ENCODE assay signal across 10 mouse cellular contexts in the genomic region with DNA sequence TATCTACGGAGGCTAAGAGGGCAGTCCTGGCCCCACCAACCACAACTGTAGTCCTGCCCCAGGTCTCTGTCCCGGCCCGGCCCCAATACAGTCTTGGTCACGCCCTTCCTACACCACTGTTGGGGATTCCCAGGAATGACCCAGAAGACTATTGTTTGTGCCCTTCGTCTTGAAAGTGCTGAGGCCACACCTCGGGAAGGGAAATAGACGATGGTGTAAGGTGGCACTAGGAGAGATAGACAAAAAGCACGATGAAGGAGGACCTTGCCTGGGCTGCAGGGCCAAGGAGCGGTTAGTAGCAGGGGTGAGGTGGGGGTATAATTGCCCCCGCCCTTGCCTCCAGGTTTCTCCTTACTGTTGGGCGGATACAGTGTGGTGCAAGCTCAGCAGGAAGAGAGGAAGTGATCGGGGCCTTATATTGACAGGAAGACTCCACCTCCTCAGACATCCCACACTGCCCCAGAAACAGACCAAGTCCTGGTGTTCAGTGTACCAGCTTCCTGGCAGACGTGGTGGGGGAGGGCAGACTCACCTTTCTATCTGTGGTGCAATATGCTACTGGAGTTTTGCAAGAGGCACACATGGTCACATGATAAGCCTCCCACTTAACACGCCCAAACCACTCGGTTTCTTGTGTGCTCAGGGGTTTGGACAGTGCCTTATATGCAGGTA. TPM values are rescaled to one million over a fixed set of nuclear protein-coding genes. Genes with fewer than 3 reads are reported as not detected.
DNase-seq lines count a peak whose midpoint lies in the region; ATAC-seq lines count a peak whose summit lies in the region.
"Had no signal": no experiment of that assay in that cellular context is flagged by ENCODE, and none has a peak within 500 bp of the region (broad histone marks: within the 10 kb centered on the region; RNA-seq: fewer than 3 reads in every experiment).

A gene (minus strand): TSS at position 501 of the 672 bp plus-strand sequence.

- H3K27me3 ChIP-seq in liver, embryonic 13.5 days = no peaks in the 10 kb centered on the region
- H3K27me3 ChIP-seq in hindbrain, embryonic 16.5 days (replicated peaks; ENCODE audit: control insufficient read depth, insufficient read depth, low read length) = no peaks in the 10 kb centered on the region

- no peak for DNase-seq in adrenal gland, postnatal 14 days
- no peak for DNase-seq in adrenal gland, postnatal 36 days
- DNase-seq in ZHBTc4 (ENCODE audit: low read depth, low spot score) = peak; percentile 86
- DNase-seq in liver, embryonic 13.5 days = peak; percentile 72
- peak; percentile 41 to 62 for DNase-seq in spleen, postnatal 36 days (ENCODE audit: low spot score in 2 of 2)
- no peak for DNase-seq in right cerebral cortex, postnatal 14 days
- no peak for DNase-seq in embryo, embryonic 11 days
- DNase-seq: gastrocnemius, postnatal 10 days had no signal

- no peaks in the 10 kb centered on the region for H3K9me3 ChIP-seq in liver, embryonic 13.5 days (replicated peaks)
- H3K9me3 ChIP-seq in hindbrain, embryonic 16.5 days (ENCODE audit: control insufficient read depth, low read length) = no peaks in the 10 kb centered on the region

- peak within 1 kb of the TSS; percentile 84 for H3K27ac ChIP-seq in liver, embryonic 13.5 days
- no peak within 1 kb of the TSS for H3K27ac ChIP-seq in hindbrain, embryonic 16.5 days (ENCODE audit: low read depth, low read length)

- H3K4me3 ChIP-seq in liver, embryonic 13.5 days (replicated peaks) = peak within 1 kb of the TSS; percentile 44
- H3K4me3 ChIP-seq in hindbrain, embryonic 16.5 days (ENCODE audit: low read length) = no peak within 1 kb of the TSS

- peaks cover 63% of the 10 kb centered on the region for H3K4me1 ChIP-seq in liver, embryonic 13.5 days (replicated peaks)
- no peaks in the 10 kb centered on the region for H3K4me1 ChIP-seq in hindbrain, embryonic 16.5 days (ENCODE audit: control insufficient read depth, insufficient read depth, low read depth, low read length)

- WGBS in liver, embryonic 13.5 days (ENCODE audit: insufficient replicate concordance) = 15% methylated on average over 15 of the region's 15 CpGs
- 81% methylated on average over 15 of the region's 15 CpGs for WGBS in hindbrain, embryonic 16.5 days

- no peaks in the 10 kb centered on the region for H3K36me3 ChIP-seq in liver, embryonic 13.5 days
- no peaks in the 10 kb centered on the region for H3K36me3 ChIP-seq in hindbrain, embryonic 16.5 days (ENCODE audit: control insufficient read depth, insufficient read depth, low read length)

- H3K9ac ChIP-seq in liver, embryonic 13.5 days = peak within 1 kb of the TSS; percentile 60
- H3K9ac ChIP-seq in hindbrain, embryonic 16.5 days (ENCODE audit: low read depth, low read length) = no peak within 1 kb of the TSS

- peak; percentile 92 for ATAC-seq in liver, embryonic 13.5 days (ENCODE audit: low read depth)
- ATAC-seq in hindbrain, embryonic 16.5 days = no peak

- H3K4me2 ChIP-seq in liver, embryonic 13.5 days = peak within 1 kb of the TSS; percentile 68
- H3K4me2 ChIP-seq in hindbrain, embryonic 16.5 days (ENCODE audit: low read length) = no peak within 1 kb of the TSS

RNA-seq across cellular contexts. Expression of the gene that starts here (rescaled TPM):
- 4.5 and 58.0 TPM in 2 replicates for total RNA-seq in adrenal gland, postnatal 14 days (2021)
- under 1 TPM; 0.63 to 0.99 TPM for total RNA-seq in adrenal gland, postnatal 36 days (2021)
- polyA plus RNA-seq in liver, embryonic 13.5 days (2015; fragmentation: Nextera tagmentation; extraction: Ambion mirVana) = 28.0 and 28.3 TPM in 2 replicates
- 0.26 TPM in 1 of 2 replicates, not detected in the other for polyA plus RNA-seq in hindbrain, embryonic 16.5 days (2015; fragmentation: Nextera tagmentation; extraction: Ambion mirVana)
- polyA plus RNA-seq: cerebellum, adult 2 months had no signal

Comparison
In these comparisons a context has a peak if more than half of its experiments do, and no peak if none do; other contexts are left out.
1. RNA of the gene that starts here (polyA plus RNA-seq): 28.0 to 28.3 TPM in liver, embryonic 13.5 days; 0.26 TPM in hindbrain, embryonic 16.5 days; every median in the first group is over 10 times any median in the second.
2. DNase-seq: peak in ZHBTc4 (single experiment), liver, embryonic 13.5 days (single experiment) and spleen, postnatal 36 days (2 of 2); none in adrenal gland, postnatal 14 days (single experiment), adrenal gland, postnatal 36 days (0 of 2), right cerebral cortex, postnatal 14 days (single experiment) and embryo, embryonic 11 days (single experiment).